19 mouse cellular contexts compared by ENCODE assay signal in the genomic region with DNA sequence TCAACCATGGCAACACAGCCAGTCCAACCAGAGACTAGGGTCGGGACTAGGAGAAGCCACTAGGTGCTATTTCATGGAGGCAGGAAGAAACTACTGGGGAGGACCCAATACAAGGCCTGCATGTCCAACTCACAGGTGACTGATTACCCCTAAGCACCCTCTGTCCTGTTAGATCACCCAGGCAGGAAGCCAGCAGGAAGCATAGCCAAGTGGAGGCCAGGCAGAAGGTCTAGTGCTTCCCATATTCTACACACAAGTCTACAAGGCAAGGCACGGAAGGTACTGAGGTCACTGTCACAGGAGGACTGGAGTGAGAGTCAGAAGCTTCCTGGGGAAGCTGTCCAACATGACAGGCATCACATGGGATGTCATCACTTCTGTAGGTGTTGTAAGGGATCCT. TPM values are rescaled to one million over a fixed set of nuclear protein-coding genes. Genes with fewer than 3 reads are reported as not detected.
DNase-seq lines count a peak whose midpoint lies in the region; ATAC-seq and TF ChIP-seq lines count a peak whose summit lies in the region.
"Had no signal": no experiment of that assay in that cellular context is flagged by ENCODE, and none has a peak within 500 bp of the region (broad histone marks: within the 10 kb centered on the region; RNA-seq: fewer than 3 reads in every experiment).

No protein-coding gene starts in this region.

- no peak overlapping the region for H3K4me3 ChIP-seq in kidney, adult 2 months (ENCODE audit: insufficient read depth, low read depth, low read length)
- no peak overlapping the region for H3K4me3 ChIP-seq in kidney, embryonic 14.5 days (ENCODE audit: low read length)
- H3K4me3 ChIP-seq in thymus, adult 2 months (ENCODE audit: control insufficient read depth, insufficient read depth, low read length), result no peak overlapping the region
- no peak overlapping the region for H3K4me3 ChIP-seq in heart, embryonic 16.5 days (ENCODE audit: low read length)
- H3K4me3 ChIP-seq in small intestine, adult 2 months (ENCODE audit: low read depth, low read length), result no peak overlapping the region
- H3K4me3 ChIP-seq: embryonic facial prominence, embryonic 10.5 days; erythroblast, embryonic 14.5 days; hindbrain, embryonic 12.5 days; limb, embryonic 13.5 days had no signal

- TF ChIP-seq CTCF in kidney, adult 2 months (conservative IDR thresholded peaks at IDR 0.05; ENCODE audit: insufficient read depth, insufficient read length, low read depth, low read length), result no peak
- TF ChIP-seq CTCF in thymus, adult 2 months (IDR thresholded peaks at IDR 0.05; ENCODE audit: borderline replicate concordance, control insufficient read depth, extremely low read depth, insufficient read depth, low read length, poor library complexity), result no peak
- no peak for TF ChIP-seq CTCF in small intestine, adult 2 months (IDR thresholded peaks at IDR 0.05; ENCODE audit: extremely low read depth, insufficient read length, insufficient replicate concordance, low read depth, low read length)

- no peaks in the 10 kb centered on the region for H3K9me3 ChIP-seq in kidney, embryonic 14.5 days (ENCODE audit: control insufficient read depth, low read length)
- H3K9me3 ChIP-seq in heart, embryonic 16.5 days (replicated peaks; ENCODE audit: control insufficient read depth, low read length), result no peaks in the 10 kb centered on the region
- H3K9me3 ChIP-seq: embryonic facial prominence, embryonic 10.5 days; hindbrain, embryonic 12.5 days; limb, embryonic 13.5 days had no signal

- no peaks in the 10 kb centered on the region for H3K36me3 ChIP-seq in kidney, adult 2 months (ENCODE audit: control insufficient read depth, insufficient read depth, low read length)
- no peaks in the 10 kb centered on the region for H3K36me3 ChIP-seq in kidney, embryonic 14.5 days (ENCODE audit: control insufficient read depth, insufficient read depth, low read length)
- H3K36me3 ChIP-seq in thymus, adult 2 months (ENCODE audit: control insufficient read depth, insufficient read depth, low read length), result no peaks in the 10 kb centered on the region
- no peaks in the 10 kb centered on the region for H3K36me3 ChIP-seq in heart, embryonic 16.5 days (ENCODE audit: control insufficient read depth, insufficient read depth)
- H3K36me3 ChIP-seq in small intestine, adult 2 months (ENCODE audit: control insufficient read depth, insufficient read depth, low read length), result no peaks in the 10 kb centered on the region
- H3K36me3 ChIP-seq: hindbrain, embryonic 12.5 days had no signal

- DNase-seq in kidney, adult 2 months, result peak; percentile 49
- DNase-seq in thymus, adult 2 months, result peak; percentile 11
- DNase-seq in thymus, postnatal 0 days (ENCODE audit: low spot score), result no peak
- DNase-seq: adrenal gland, adult 2 months; cerebellum, adult 11 months; cerebellum, postnatal 25 days; gastrocnemius, postnatal 36 days had no signal

- H3K4me2 ChIP-seq in kidney, embryonic 14.5 days (replicated peaks; ENCODE audit: low read depth, low read length), result no peak overlapping the region
- no peak overlapping the region for H3K4me2 ChIP-seq in heart, embryonic 16.5 days (ENCODE audit: low read depth, low read length)
- H3K4me2 ChIP-seq: hindbrain, embryonic 12.5 days; limb, embryonic 13.5 days; lung, embryonic 14.5 days had no signal

- WGBS in kidney, adult 2 months, result 64% methylated on average over 2 of the region's 2 CpGs
- WGBS in kidney, embryonic 14.5 days, result 71% methylated on average over 2 of the region's 2 CpGs
- WGBS in thymus, adult 2 months, result 48% methylated on average over 2 of the region's 2 CpGs
- 68% methylated on average over 2 of the region's 2 CpGs for WGBS in heart, embryonic 16.5 days
- WGBS in small intestine, adult 2 months, result 24% methylated on average over 2 of the region's 2 CpGs

- no peak overlapping the region for H3K9ac ChIP-seq in kidney, embryonic 14.5 days (ENCODE audit: low read depth, low read length)
- no peak overlapping the region for H3K9ac ChIP-seq in heart, embryonic 16.5 days (ENCODE audit: low read length)
- H3K9ac ChIP-seq: hindbrain, embryonic 12.5 days; limb, embryonic 13.5 days; lung, embryonic 14.5 days had no signal

- TF ChIP-seq POLR2A in kidney, adult 2 months (IDR thresholded peaks at IDR 0.05; ENCODE audit: low read depth, low read length), result no peak
- TF ChIP-seq POLR2A in thymus, adult 2 months (IDR thresholded peaks at IDR 0.05; ENCODE audit: control insufficient read depth, extremely low read depth, insufficient read depth, low read length, poor library complexity), result no peak
- TF ChIP-seq POLR2A in small intestine, adult 2 months (IDR thresholded peaks at IDR 0.05; ENCODE audit: low read depth, low read length), result no peak

- H3K27ac ChIP-seq in kidney, adult 2 months (ENCODE audit: insufficient read depth, low read depth, low read length), result no peak overlapping the region
- no peak overlapping the region for H3K27ac ChIP-seq in kidney, embryonic 14.5 days (ENCODE audit: low read depth, low read length)
- H3K27ac ChIP-seq in thymus, adult 2 months (ENCODE audit: control insufficient read depth, insufficient read depth, low read length), result peak overlapping the region; percentile 64; the same call in 1 of the 2 replicates
- peak overlapping the region; percentile 50; the same call in 1 of the 2 replicates for H3K27ac ChIP-seq in heart, embryonic 16.5 days (ENCODE audit: low read length)
- peak overlapping the region; percentile 55 for H3K27ac ChIP-seq in small intestine, adult 2 months (ENCODE audit: insufficient read depth, low read depth, low read length)
- H3K27ac ChIP-seq: embryonic facial prominence, embryonic 10.5 days; hindbrain, embryonic 12.5 days; limb, embryonic 13.5 days had no signal

- ATAC-seq in kidney, embryonic 14.5 days (ENCODE audit: low FRiP score, low TSS enrichment), result no peak
- ATAC-seq in heart, embryonic 16.5 days (replicated peaks; ENCODE audit: extremely low read depth, insufficient read depth, low FRiP score), result no peak
- no peak for ATAC-seq in inflammation-experienced regulatory T-cells, adult 6 months

- peaks cover 5% of the 10 kb centered on the region; the same call in 1 of the 2 replicates for H3K4me1 ChIP-seq in kidney, adult 2 months (ENCODE audit: control insufficient read depth, insufficient read depth, low read length)
- H3K4me1 ChIP-seq in kidney, embryonic 14.5 days (ENCODE audit: control insufficient read depth, insufficient read depth, low read length), result peaks cover 7% of the 10 kb centered on the region
- H3K4me1 ChIP-seq in thymus, adult 2 months (replicated peaks; ENCODE audit: control insufficient read depth, insufficient read depth, low read length), result peaks cover 41% of the 10 kb centered on the region
- H3K4me1 ChIP-seq in heart, embryonic 16.5 days (ENCODE audit: control insufficient read depth, insufficient read depth, low read length), result peaks cover 28% of the 10 kb centered on the region
- peaks cover 16% of the 10 kb centered on the region; the same call in 1 of the 2 replicates for H3K4me1 ChIP-seq in small intestine, adult 2 months (ENCODE audit: control insufficient read depth, insufficient read depth, insufficient read length, low read length)

- H3K27me3 ChIP-seq in kidney, adult 2 months (replicated peaks; ENCODE audit: control insufficient read depth, insufficient read depth, low read length), result no peaks in the 10 kb centered on the region
- no peaks in the 10 kb centered on the region for H3K27me3 ChIP-seq in kidney, embryonic 14.5 days (ENCODE audit: control insufficient read depth, insufficient read depth, low read length)
- no peaks in the 10 kb centered on the region for H3K27me3 ChIP-seq in thymus, adult 2 months (ENCODE audit: control insufficient read depth, insufficient read depth, low read length)
- no peaks in the 10 kb centered on the region for H3K27me3 ChIP-seq in heart, embryonic 16.5 days (ENCODE audit: control insufficient read depth, insufficient read depth, low read length)
- H3K27me3 ChIP-seq in small intestine, adult 2 months (ENCODE audit: control insufficient read depth, insufficient read depth, low read length), result no peaks in the 10 kb centered on the region
- H3K27me3 ChIP-seq: hindbrain, embryonic 12.5 days; limb, embryonic 13.5 days had no signal

RNA-seq across cellular contexts. Expression of a gene that starts 2.6 kb away (rescaled TPM):
- 15.3 and 16.5 TPM in 2 replicates for polyA plus RNA-seq in kidney, adult 2 months (2012; rRNA removed)
- 10.0 and 19.0 TPM in 2 replicates for polyA plus RNA-seq in kidney, embryonic 14.5 days (2014; fragmentation: Nextera tagmentation; extraction: Ambion mirVana)
- 18.3 and 22.7 TPM in 2 replicates for polyA plus RNA-seq in thymus, adult 2 months (2012; rRNA removed)
- 15.2 and 15.3 TPM in 2 replicates for polyA plus RNA-seq in thymus, postnatal 0 days (2015; fragmentation: Nextera tagmentation; extraction: Ambion mirVana)
- 11.8 and 13.0 TPM in 2 replicates for polyA plus RNA-seq in heart, embryonic 16.5 days (2015; fragmentation: Nextera tagmentation; extraction: Ambion mirVana)
- 10.9 TPM in 2 replicates for polyA plus RNA-seq in small intestine, adult 2 months (2012; rRNA removed)
- polyA plus RNA-seq in inflammation-experienced regulatory T-cells, adult 6 months (2017; shearing (Covaris generic)), result 1 to 10 TPM; 1.3 to 2.6 (median 1.9) TPM

RNA-seq across cellular contexts. Expression of a gene that starts 26.7 kb away (rescaled TPM):
- polyA plus RNA-seq in kidney, adult 2 months (2012; rRNA removed), result not detected in 2 replicates
- polyA plus RNA-seq in kidney, embryonic 14.5 days (2014; fragmentation: Nextera tagmentation; extraction: Ambion mirVana), result not detected in 2 replicates
- polyA plus RNA-seq in thymus, adult 2 months (2012; rRNA removed), result 0.19 and 0.47 TPM in 2 replicates
- 0.17 and 0.22 TPM in 2 replicates for polyA plus RNA-seq in thymus, postnatal 0 days (2015; fragmentation: Nextera tagmentation; extraction: Ambion mirVana)
- polyA plus RNA-seq in heart, embryonic 16.5 days (2015; fragmentation: Nextera tagmentation; extraction: Ambion mirVana), result not detected in 2 replicates
- polyA plus RNA-seq in small intestine, adult 2 months (2012; rRNA removed), result 0.13 TPM in 1 of 2 replicates, not detected in the other
- polyA plus RNA-seq in inflammation-experienced regulatory T-cells, adult 6 months (2017; shearing (Covaris generic)), result not detected
- polyA plus RNA-seq: C2C12; erythroblast, embryonic 14.5 days; kidney, embryonic 16.5 days; limb, embryonic 13.5 days; lung, embryonic 14.5 days had no signal

RNA-seq across cellular contexts. Expression of a gene that starts 59.6 kb away (rescaled TPM):
- 0.02 and 0.12 TPM in 2 replicates for polyA plus RNA-seq in kidney, adult 2 months (2012; rRNA removed)
- polyA plus RNA-seq in kidney, embryonic 14.5 days (2014; fragmentation: Nextera tagmentation; extraction: Ambion mirVana), result 0.04 TPM in 1 of 2 replicates, not detected in the other
- polyA plus RNA-seq in thymus, adult 2 months (2012; rRNA removed), result 0.19 and 0.23 TPM in 2 replicates
- polyA plus RNA-seq in thymus, postnatal 0 days (2015; fragmentation: Nextera tagmentation; extraction: Ambion mirVana), result 0.04 TPM in 2 replicates
- polyA plus RNA-seq in heart, embryonic 16.5 days (2015; fragmentation: Nextera tagmentation; extraction: Ambion mirVana), result 0.10 and 0.13 TPM in 2 replicates
- polyA plus RNA-seq in small intestine, adult 2 months (2012; rRNA removed), result 0.34 and 0.36 TPM in 2 replicates
- polyA plus RNA-seq in inflammation-experienced regulatory T-cells, adult 6 months (2017; shearing (Covaris generic)), result under 1 TPM in 1 of 3 experiments, not detected in 2; 0.04 TPM
- polyA plus RNA-seq: C2C12; neural tube, embryonic 11.5 days had no signal

Comparison
In these comparisons a context has a peak if more than half of its experiments do, and no peak if none do; other contexts are left out.
1. H3K27ac ChIP-seq: peak in thymus, adult 2 months (single experiment), heart, embryonic 16.5 days (single experiment) and small intestine, adult 2 months (single experiment); none in kidney, adult 2 months (single experiment) and kidney, embryonic 14.5 days (single experiment).